Mouse (Mus musculus) spleen, adult 18-20 months (tissue): ENCODE measurements at regions not wholly inside any gene's neighbourhood (a gene's known extent, or its start where the extent isn't known, plus 50 kb on each side); places are given as distances from the start of the nearest gene placed in this dataset.
"Not testable (repeated sequence)": the region's sequence is repeated elsewhere in the genome, so short reads cannot be mapped to it uniquely, and the experiment has no call there.

Source experiments
- DNase-seq, 2 experiments: peaks; one replicate each; pipeline ENCODE4 v3.0.0; 2022; ENCODE audit warnings: mixed read lengths in 2 of 2

GRCm38 (mm10) chr17:6489926-6490564 lies 60.1 kb downstream of the Dynlt1b start:
- DNase-seq, result not testable (repeated sequence)

GRCm38 (mm10) chr17:6490565-6490935 lies 60.6 kb downstream of the Dynlt1b start:
- DNase-seq, result not testable (repeated sequence)

- DNase-seq, result not testable (repeated sequence)
These were observed 62.6 kb downstream of the Dynlt1b start for GRCm38 (mm10) chr17:6492501-6492900.

GRCm38 (mm10) chr17:6492950-6493349 lies 63.0 kb downstream of the Dynlt1b start:
- DNase-seq, result peak; percentile 74

GRCm38 (mm10) chr17:6496491-6496890 lies 66.6 kb downstream of the Dynlt1b start:
- not testable (repeated sequence) for DNase-seq

GRCm38 (mm10) chr17:6502676-6503075 lies 72.8 kb downstream of the Dynlt1b start:
- not testable (repeated sequence) for DNase-seq

GRCm38 (mm10) chr17:6505896-6506295 lies 76.0 kb downstream of the Dynlt1b start:
- DNase-seq, result not testable (repeated sequence)

GRCm38 (mm10) chr17:6515128-6515527 lies 85.2 kb downstream of the Dynlt1b start:
- DNase-seq, result not testable (repeated sequence)

- DNase-seq, result not testable (repeated sequence)
These were observed 82.4 kb upstream of the Dynlt1c start for GRCm38 (mm10) chr17:6519107-6519506.

- not testable (repeated sequence) for DNase-seq
These were observed 81.5 kb upstream of the Dynlt1c start for GRCm38 (mm10) chr17:6520001-6520400.

GRCm38 (mm10) chr17:6520751-6521150 lies 80.7 kb upstream of the Dynlt1c start:
- DNase-seq, result not testable (repeated sequence)

- not testable (repeated sequence) for DNase-seq
These were observed 79.3 kb upstream of the Dynlt1c start for GRCm38 (mm10) chr17:6522185-6522584.

GRCm38 (mm10) chr17:6538723-6539122 lies 62.7 kb upstream of the Dynlt1c start:
- DNase-seq, result not testable (repeated sequence)

GRCm38 (mm10) chr17:6547064-6547760 lies 54.3 kb upstream of the Dynlt1c start:
- not testable (repeated sequence) for DNase-seq

GRCm38 (mm10) chr17:6547937-6548336 lies 53.5 kb upstream of the Dynlt1c start:
- DNase-seq, result not testable (repeated sequence)
